Mouse (Mus musculus): ENCODE measurements around the gene Rab8b. TPM values are rescaled to one million over a fixed set of nuclear protein-coding genes. Genes with fewer than 3 reads are reported as not detected.
"Not testable (repeated sequence)": the region's sequence is repeated elsewhere in the genome, so short reads cannot be mapped to it uniquely, and the experiment has no call there.

Gene Rab8b
- total RNA-seq, 2 experiments from 2014 or later: 34.6 to 38.7 TPM

- DNase-seq (ENCODE audit: low spot score in 2 of 2): peak in 1 of 2 experiments; percentile 20
Measured at GRCm38 (mm10) chr9:66918672-66919330, 686 bp downstream of the Rab8b start.

- no peak for DNase-seq (ENCODE audit: low spot score in 2 of 2)
Measured at GRCm38 (mm10) chr9:66917892-66918255, 1.6 kb downstream of the Rab8b start.

- DNase-seq (ENCODE audit: low spot score in 2 of 2): no peak
Measured at GRCm38 (mm10) chr9:66917216-66917891, 2.1 kb downstream of the Rab8b start.

- DNase-seq (ENCODE audit: low spot score in 2 of 2): no peak
Measured at GRCm38 (mm10) chr9:66915869-66916785, 3.4 kb downstream of the Rab8b start.

- no peak for DNase-seq (ENCODE audit: low spot score in 2 of 2)
Measured at GRCm38 (mm10) chr9:66915401-66915800, 4.1 kb downstream of the Rab8b start.

GRCm38 (mm10) chr9:66914540-66914939 is 4.9 kb downstream of the Rab8b start:
- no peak for DNase-seq (ENCODE audit: low spot score in 2 of 2)

- not testable (repeated sequence) for DNase-seq (ENCODE audit: low spot score in 2 of 2)
Measured at GRCm38 (mm10) chr9:66913254-66913934, 6.1 kb downstream of the Rab8b start.

- DNase-seq (ENCODE audit: low spot score in 2 of 2): no peak
Measured at GRCm38 (mm10) chr9:66912304-66912703, 7.2 kb downstream of the Rab8b start.

GRCm38 (mm10) chr9:66910677-66911076 is 8.8 kb downstream of the Rab8b start:
- no peak for DNase-seq (ENCODE audit: low spot score in 2 of 2)

GRCm38 (mm10) chr9:66909922-66910321 is 9.6 kb downstream of the Rab8b start:
- DNase-seq (ENCODE audit: low spot score in 2 of 2): no peak

GRCm38 (mm10) chr9:66907746-66908397 is 11.6 kb downstream of the Rab8b start:
- DNase-seq (ENCODE audit: low spot score in 2 of 2): no peak

- DNase-seq (ENCODE audit: low spot score in 2 of 2): no peak
Measured at GRCm38 (mm10) chr9:66907126-66907525, 12.4 kb downstream of the Rab8b start.

- DNase-seq (ENCODE audit: low spot score in 2 of 2): no peak
Measured at GRCm38 (mm10) chr9:66905990-66906389, 13.5 kb downstream of the Rab8b start.

- no peak for DNase-seq (ENCODE audit: low spot score in 2 of 2)
Measured at GRCm38 (mm10) chr9:66899526-66899925, 20.0 kb downstream of the Rab8b start.

- DNase-seq (ENCODE audit: low spot score in 2 of 2): no peak
Measured at GRCm38 (mm10) chr9:66899072-66899471, 20.4 kb downstream of the Rab8b start.

GRCm38 (mm10) chr9:66897851-66898250 is 21.6 kb downstream of the Rab8b start:
- no peak for DNase-seq (ENCODE audit: low spot score in 2 of 2)

- DNase-seq (ENCODE audit: low spot score in 2 of 2): no peak
Measured at GRCm38 (mm10) chr9:66896951-66897350, 22.5 kb downstream of the Rab8b start.

- DNase-seq (ENCODE audit: low spot score in 2 of 2): no peak
Measured at GRCm38 (mm10) chr9:66895995-66896394, 23.5 kb downstream of the Rab8b start.

GRCm38 (mm10) chr9:66895035-66895779 is 24.3 kb downstream of the Rab8b start:
- no peak for DNase-seq (ENCODE audit: low spot score in 2 of 2)

GRCm38 (mm10) chr9:66894421-66894820 is 25.1 kb downstream of the Rab8b start:
- no peak for DNase-seq (ENCODE audit: low spot score in 2 of 2)
